Mouse (Mus musculus): Measurements from ENCODE around the gene Ccdc144b. TPM values are rescaled to one million over a fixed set of nuclear protein-coding genes. Genes with fewer than 3 reads are reported as not detected.

Ccdc144b gene
- total and polyA plus RNA-seq, 2 experiments from 2014 or later: not detected

DNA sequence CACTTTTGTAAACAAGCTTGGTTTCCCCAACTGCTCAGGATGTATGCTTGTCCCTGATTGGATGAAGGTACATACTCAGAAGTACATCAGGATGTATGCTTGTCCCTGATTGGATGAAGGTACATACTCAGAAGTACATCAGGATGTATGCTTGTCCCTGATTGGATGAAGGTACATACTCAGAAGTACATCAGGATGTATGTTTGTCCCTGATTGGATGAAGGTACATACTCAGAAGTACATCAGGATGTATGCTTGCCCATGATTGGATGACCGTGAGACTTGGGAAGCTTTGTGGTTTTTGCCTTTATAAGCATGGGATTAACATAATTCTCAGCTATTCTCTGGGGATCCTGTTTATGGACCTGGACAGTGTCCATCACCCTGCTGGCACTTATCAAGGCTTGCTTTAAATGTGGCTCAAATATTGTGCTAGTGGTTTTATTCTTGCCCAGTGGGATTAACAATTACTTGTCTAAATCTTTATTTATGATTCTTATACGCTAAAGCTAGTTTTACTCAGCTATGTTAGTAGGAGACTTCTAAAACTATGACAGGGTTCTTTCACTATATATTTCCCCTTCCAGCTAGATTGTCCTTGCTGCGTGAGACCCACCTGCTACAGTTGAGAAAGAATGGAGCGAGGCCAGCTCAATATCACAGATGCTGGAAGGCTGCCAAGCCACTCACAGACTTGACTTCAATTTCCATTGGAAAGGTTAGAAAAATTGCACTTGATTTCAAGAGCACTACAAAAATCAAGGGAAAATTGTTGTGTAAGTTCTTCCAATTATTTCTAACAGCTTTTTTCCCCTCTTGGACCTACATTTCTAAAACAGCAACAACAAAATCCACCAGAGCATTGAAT is 49.1 kb downstream of the Ccdc144b start:
- no peak for TF ChIP-seq CTCF (IDR thresholded peaks at IDR 0.05; ENCODE audit: low read depth)
- Histone ChIP-seq H3K4me3 (ENCODE audit: low read length) (no peak overlapping the region), H3K9me3 (ENCODE audit: low read length) (no peaks in the 10 kb centered on the region), H3K27me3 (ENCODE audit: insufficient read depth, low read length) (no peaks in the 10 kb centered on the region), H3K36me3 (ENCODE audit: insufficient read depth, low read length) (no peaks in the 10 kb centered on the region), H3K4me2 (ENCODE audit: low read depth, low read length) (no peak overlapping the region), H3K9ac (replicated peaks; ENCODE audit: low read length) (no peak overlapping the region), H3K4me1 (ENCODE audit: insufficient read depth, low read length) (no peaks in the 10 kb centered on the region), H3K27ac (no peak overlapping the region)
- WGBS: 42% methylated on average over 4 of the region's 4 CpGs
- peak; percentile 59 for DNase-seq (ENCODE audit: low spot score)
- ATAC-seq: no peak

DNA sequence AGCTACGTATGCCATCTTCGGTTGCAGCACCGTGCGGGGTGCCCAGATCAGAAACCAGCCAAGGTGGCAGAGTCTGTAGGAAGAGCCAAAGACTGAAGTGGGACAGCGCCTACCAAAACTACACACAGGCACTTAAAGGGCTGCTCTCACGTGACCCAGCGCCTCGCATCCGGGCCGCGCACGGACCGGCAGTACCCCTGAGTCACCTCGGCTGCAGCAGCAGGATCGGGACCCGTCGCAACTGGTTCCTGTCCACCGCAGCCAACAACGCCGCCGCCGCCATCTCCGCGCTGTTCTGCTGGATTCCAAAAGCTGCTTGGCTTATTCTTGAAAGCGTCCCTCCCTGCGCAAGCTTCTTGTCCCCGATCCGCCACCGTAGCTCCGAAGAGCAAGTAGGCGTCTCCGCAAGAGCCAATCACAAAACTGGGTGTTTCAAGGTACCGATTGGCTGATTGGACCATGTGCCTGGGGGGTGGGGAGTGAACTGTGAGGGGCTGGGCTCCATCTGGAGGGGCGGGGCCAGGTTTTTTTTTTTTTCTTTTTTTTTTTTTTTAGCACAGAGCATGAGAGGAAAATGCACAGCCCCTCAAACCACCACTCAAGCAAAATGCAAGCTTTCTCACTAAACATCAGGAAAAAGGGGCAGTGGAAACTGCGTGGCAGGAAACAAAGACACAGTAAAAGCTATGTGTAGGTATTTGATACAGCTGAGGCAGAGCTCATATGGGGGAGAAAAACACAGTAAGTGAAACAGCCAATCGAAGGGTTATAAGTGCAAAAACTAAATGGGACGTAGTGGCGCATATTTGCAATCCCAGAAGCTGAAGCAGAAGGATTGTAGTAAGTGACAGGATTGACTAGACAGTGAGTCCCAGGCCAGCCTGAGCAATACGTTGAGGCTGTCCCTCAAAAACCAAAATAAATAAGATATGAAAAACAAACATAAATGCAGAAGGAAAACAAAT is 52.8 kb downstream of the Ccdc144b start, which contains the start of gene Mccc1:
Mccc1 (minus strand) TSS at position 404 of the 965 bp plus-strand sequence.
- Histone ChIP-seq H3K27me3 (ENCODE audit: insufficient read depth, low read length) (no peaks in the 10 kb centered on the region), H3K4me1 (ENCODE audit: insufficient read depth, low read length) (no peaks in the 10 kb centered on the region), H3K36me3 (ENCODE audit: insufficient read depth, low read length) (no peaks in the 10 kb centered on the region), H3K4me2 (ENCODE audit: low read depth, low read length) (peak within 1 kb of the TSS; percentile 87), H3K9ac (replicated peaks; ENCODE audit: low read length) (peak within 1 kb of the TSS; percentile 70), H3K9me3 (ENCODE audit: low read length) (no peaks in the 10 kb centered on the region), H3K4me3 (ENCODE audit: low read length) (peak within 1 kb of the TSS; percentile 81), H3K27ac (peak within 1 kb of the TSS; percentile 94)
- peak; percentile 100 for ATAC-seq
- peak; percentile 12; the same call in 1 of the 2 replicates for TF ChIP-seq CTCF (IDR thresholded peaks at IDR 0.05; ENCODE audit: low read depth)
- 2% methylated on average over 39 of the region's 39 CpGs for WGBS
- DNase-seq (ENCODE audit: low spot score): peak; percentile 98

DNA sequence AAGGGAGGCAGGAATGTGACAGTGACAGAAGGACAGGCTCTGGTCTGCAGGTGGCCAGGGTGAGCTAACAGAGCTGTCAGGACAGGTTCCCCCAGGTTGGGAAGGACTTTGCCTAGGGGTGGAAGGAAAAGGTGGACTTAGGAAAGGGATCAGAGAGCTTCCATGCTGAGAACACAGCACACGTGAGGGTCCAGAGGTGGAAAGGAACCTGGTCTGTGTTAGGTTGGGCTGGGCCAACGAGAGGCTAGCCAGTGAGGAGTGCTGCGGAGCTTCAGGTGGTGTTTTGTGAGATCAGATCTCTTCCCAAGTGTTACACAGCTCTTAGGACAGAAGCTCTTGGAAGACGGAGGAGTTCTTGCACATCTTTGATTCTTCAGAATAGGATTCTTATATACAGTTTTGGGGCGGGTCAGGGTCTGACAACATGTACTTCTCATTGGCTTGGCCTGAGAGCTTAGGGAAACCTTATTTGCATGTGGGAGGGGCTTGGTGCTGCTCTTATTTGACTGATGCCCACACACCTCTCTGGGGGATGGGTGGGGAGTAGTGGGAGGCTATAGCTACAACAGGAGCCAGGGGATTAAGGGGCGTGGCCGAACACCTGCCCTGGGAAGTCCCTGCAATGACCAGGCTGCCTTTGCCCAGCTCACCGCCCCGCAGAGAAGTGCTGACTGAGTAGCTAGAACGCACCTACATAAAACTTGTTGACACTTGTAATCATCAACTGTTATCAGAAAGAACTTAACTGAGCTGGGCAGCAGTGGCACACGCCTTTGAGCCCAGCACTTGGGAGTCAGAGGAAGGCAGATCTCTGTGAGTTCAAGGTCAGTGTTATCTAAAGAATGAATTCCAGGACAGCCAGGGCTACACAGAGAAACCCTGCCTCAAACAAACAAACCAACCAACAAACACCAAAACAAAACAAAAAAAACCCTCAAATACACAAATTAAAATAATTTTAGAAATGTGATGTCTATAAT is 58.5 kb downstream of the Ccdc144b start:
- Histone ChIP-seq H3K9ac (replicated peaks; ENCODE audit: low read length) (no peak overlapping the region), H3K4me1 (ENCODE audit: insufficient read depth, low read length) (no peaks in the 10 kb centered on the region), H3K4me2 (ENCODE audit: low read depth, low read length) (no peak overlapping the region), H3K27me3 (ENCODE audit: insufficient read depth, low read length) (no peaks in the 10 kb centered on the region), H3K9me3 (ENCODE audit: low read length) (no peaks in the 10 kb centered on the region), H3K4me3 (ENCODE audit: low read length) (no peak overlapping the region), H3K27ac (no peak overlapping the region), H3K36me3 (ENCODE audit: insufficient read depth, low read length) (peaks cover 16% of the 10 kb centered on the region)
- DNase-seq (ENCODE audit: low spot score) (no peak), ATAC-seq (no peak)
- 64% methylated on average over 11 of the region's 11 CpGs for WGBS
- no peak for TF ChIP-seq CTCF (IDR thresholded peaks at IDR 0.05; ENCODE audit: low read depth)

DNA sequence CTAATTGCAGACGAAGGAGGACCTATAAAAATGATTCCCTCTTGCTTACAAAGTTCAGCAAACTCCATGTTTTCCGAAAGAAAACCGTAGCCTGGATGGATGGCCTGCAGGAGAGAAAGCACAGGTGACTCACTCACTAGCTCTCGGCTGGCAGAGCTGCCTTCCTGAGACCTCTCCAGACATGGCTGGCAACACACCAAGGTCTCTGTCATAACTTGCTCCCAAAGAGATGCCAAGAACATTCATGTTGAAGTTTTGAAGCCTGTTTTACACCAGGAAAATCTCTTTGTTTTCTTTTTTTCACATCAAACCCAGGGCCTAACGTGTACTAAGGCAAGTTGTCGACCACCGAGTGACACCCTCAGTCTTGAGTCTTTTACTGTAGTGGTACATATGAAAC is 62.6 kb downstream of the Ccdc144b start:
- 95% methylated on average over 7 of the region's 7 CpGs for WGBS
- peaks cover 40% of the 10 kb centered on the region for H3K36me3 ChIP-seq (ENCODE audit: insufficient read depth, low read length)
- no peak for TF ChIP-seq CTCF (IDR thresholded peaks at IDR 0.05; ENCODE audit: low read depth)

DNA sequence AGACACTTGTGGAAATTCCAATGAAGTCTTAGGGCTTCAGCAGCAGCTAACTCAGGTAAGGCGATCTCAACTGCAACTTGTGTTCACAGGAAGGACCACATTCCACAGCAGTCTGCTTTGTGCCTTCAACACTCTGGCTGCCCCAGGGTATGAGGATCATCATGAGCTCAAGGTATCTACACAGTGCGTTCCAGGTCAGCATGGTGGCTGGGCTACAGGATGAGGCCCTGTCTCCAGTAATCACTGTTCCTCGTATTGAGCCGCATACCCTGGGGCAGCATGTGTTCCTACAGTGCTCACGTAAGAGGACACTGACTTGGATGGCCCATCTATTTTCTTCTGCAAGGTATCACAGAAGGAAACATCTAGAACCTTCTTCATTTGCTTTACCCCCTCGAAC is 65.3 kb downstream of the Ccdc144b start:
- Histone ChIP-seq H3K4me2 (ENCODE audit: low read depth, low read length) (no peak overlapping the region), H3K4me1 (ENCODE audit: insufficient read depth, low read length) (no peaks in the 10 kb centered on the region), H3K27me3 (ENCODE audit: insufficient read depth, low read length) (no peaks in the 10 kb centered on the region), H3K27ac (no peak overlapping the region), H3K36me3 (ENCODE audit: insufficient read depth, low read length) (peaks cover 40% of the 10 kb centered on the region), H3K9ac (replicated peaks; ENCODE audit: low read length) (no peak overlapping the region), H3K9me3 (ENCODE audit: low read length) (no peaks in the 10 kb centered on the region), H3K4me3 (ENCODE audit: low read length) (no peak overlapping the region)
- 94% methylated on average over 6 of the region's 6 CpGs for WGBS
- ATAC-seq (no peak), DNase-seq (ENCODE audit: low spot score) (no peak)
- TF ChIP-seq CTCF (IDR thresholded peaks at IDR 0.05; ENCODE audit: low read depth): no peak

More for the DNA sequence above, 62.6 kb downstream of the Ccdc144b start:
- DNase-seq (ENCODE audit: low spot score) (no peak), ATAC-seq (no peak)
- Histone ChIP-seq H3K27ac (no peak overlapping the region), H3K4me2 (ENCODE audit: low read depth, low read length) (no peak overlapping the region), H3K27me3 (ENCODE audit: insufficient read depth, low read length) (no peaks in the 10 kb centered on the region), H3K9me3 (ENCODE audit: low read length) (no peaks in the 10 kb centered on the region), H3K4me3 (ENCODE audit: low read length) (no peak overlapping the region), H3K4me1 (ENCODE audit: insufficient read depth, low read length) (no peaks in the 10 kb centered on the region), H3K9ac (replicated peaks; ENCODE audit: low read length) (no peak overlapping the region)

DNA sequence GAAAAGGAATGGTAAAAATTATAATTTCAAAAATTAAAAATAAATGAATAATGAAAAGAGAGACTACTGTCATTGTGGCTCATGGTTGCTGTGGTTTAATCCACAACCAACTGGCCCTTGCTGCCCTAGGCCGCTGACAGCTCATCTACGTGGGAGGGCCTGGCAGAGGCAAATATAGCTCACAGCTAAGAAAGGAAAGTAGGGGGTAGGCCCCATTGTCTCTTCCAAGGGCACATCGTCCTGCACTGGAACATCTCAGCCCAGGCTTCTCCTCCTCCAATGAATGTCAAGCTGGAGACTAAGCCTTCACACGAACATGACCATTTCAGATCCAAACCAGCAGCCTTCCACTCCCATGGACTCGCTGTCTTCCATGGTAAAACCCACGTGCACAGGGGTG is 67.1 kb downstream of the Ccdc144b start:
- Histone ChIP-seq H3K27ac (no peak overlapping the region), H3K36me3 (ENCODE audit: insufficient read depth, low read length) (peaks cover 48% of the 10 kb centered on the region), H3K9me3 (ENCODE audit: low read length) (no peaks in the 10 kb centered on the region), H3K9ac (replicated peaks; ENCODE audit: low read length) (no peak overlapping the region), H3K4me3 (ENCODE audit: low read length) (no peak overlapping the region), H3K4me2 (ENCODE audit: low read depth, low read length) (no peak overlapping the region), H3K27me3 (ENCODE audit: insufficient read depth, low read length) (no peaks in the 10 kb centered on the region), H3K4me1 (ENCODE audit: insufficient read depth, low read length) (no peaks in the 10 kb centered on the region)
- DNase-seq (ENCODE audit: low spot score) (no peak), ATAC-seq (no peak)
- 92% methylated on average over 6 of the region's 6 CpGs for WGBS
- TF ChIP-seq CTCF (IDR thresholded peaks at IDR 0.05; ENCODE audit: low read depth): no peak

Data from hindbrain, postnatal 0 days (tissue).